Mouse (Mus musculus) lung, adult 2 months (tissue): ENCODE measurements around the gene Hfe2.

Experiments used
- CTCF ChIP-seq: fragments of 200-500 bp; IDR thresholded peaks from 2 replicates; pipeline ENCODE4 v1.5.1; 2011; ENCODE audit warnings: mild to moderate bottlenecking, low read length, control low read depth; ENCODE audit not compliant: insufficient read depth
- POLR2A ChIP-seq: fragments of 200-500 bp; IDR thresholded peaks from 2 replicates; pipeline ENCODE4 v1.6.1; 2011; ENCODE audit warnings: low read depth, mild to moderate bottlenecking, control low read depth, low read length, borderline replicate concordance; ENCODE audit errors: extremely low read depth

GRCm38 (mm10) chr3:96577566-96577965 is 52.6 kb downstream of the Hfe2 start:
- TF ChIP-seq POLR2A (no peak), CTCF (no peak)
